Mouse (Mus musculus): Measurements from ENCODE around the gene Ryk.

Ryk gene

DNA sequence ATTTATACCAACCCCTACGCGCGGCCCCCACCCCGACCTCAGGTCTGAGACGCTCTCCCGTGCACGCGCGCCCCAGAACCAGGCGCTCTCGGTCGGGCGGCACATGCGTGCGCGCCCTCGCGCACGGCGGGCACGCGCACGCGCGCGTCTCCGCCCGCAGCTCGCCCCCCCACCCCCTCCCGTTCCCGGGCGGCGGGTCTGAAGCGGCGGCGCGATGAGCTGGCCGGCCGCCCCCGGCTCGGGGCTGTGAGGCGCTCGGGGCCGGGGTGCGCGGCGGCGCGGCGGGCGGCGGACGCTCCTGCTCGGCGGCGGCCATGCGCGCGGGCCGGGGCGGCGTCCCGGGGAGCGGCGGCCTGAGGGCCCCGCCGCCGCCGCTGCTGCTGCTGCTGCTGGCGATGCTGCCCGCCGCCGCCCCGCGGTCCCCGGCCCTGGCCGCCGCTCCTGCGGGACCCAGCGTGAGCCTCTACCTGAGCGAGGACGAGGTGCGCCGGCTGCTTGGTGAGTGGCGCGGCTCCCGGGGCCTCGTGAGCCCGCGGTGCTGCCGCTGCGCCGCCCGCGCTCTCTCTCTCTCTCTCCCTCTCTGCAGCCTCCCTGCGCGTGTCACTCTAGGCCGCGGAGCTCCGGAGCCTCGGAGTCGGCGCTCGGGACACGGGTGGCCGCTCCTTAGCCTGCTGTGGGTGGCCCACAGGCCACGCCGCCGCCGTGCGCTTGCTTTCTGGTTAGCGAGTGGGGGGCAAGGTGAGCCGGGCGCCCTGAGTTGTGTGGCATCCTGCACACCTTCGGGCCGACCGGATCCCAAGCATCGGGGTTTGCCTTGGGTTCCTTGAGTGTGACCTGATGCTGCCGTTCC is at the start of gene Ryk:
Gene Ryk (plus strand): TSS at position 176 of the 850 bp plus-strand sequence.
- DNase-seq (ENCODE audit: low spot score in 2 of 2): peak; percentile 52 to 73

DNA sequence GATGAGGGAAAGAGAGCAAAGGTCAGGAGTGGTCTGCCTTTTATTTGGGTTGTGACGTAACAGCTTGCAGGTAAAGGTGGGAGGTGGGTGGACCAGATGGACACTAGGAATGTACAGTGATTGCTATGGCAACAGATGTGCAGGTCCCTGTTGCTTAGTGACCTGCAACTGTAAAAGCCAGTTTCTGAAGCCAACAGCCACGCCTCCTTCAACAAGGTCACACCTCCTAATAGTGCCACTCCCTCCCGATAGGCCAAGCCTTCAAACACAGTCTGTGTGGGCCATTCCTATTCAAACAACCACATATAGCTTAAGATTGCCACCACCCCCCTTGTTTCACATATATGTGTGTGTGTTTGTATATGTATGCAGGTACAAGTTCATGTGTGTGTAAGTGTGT is 45.2 kb upstream of the Ryk start:
- DNase-seq (ENCODE audit: low spot score in 2 of 2): no peak

DNA sequence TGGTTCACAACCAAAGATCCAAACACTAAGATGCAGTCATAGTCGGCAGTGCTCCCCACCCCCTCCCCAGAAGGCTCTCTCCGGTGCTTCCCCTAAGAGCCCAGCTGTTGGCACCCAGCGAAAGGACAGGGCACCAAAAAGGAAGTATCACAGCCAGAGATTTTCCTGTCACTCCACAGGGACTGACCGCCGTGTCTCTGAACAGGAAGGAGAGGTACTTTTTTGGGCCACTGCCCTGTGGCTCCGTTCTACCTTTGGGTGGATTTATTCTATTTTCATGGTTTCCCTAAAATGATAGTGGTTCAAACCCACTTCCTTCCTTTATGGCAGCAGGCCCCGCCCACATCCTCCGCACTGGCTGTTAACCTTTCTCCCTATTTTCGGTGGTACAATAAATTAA is 42.9 kb upstream of the Ryk start:
- no peak for DNase-seq (ENCODE audit: low spot score in 2 of 2)

DNA sequence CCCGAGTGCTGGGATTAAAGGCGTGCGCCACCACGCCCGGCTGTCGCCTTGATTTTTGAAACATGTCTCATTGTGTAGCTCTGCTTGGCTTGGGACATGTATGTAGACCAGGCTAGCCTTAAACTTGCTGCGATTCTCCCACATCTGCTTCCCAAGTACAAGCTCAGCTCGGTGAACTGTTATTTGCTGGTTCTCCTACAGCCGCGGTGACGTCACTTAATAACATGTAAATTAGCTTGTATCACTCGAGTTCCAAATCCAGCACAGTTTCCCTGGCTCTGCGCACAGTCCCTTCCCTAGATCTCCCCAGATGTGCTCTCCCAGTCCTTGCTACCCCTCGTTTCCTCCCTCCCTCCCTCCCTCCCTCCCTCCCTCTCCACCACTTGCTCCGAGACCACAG is 41.9 kb upstream of the Ryk start:
- no peak for DNase-seq (ENCODE audit: low spot score in 2 of 2)

DNA sequence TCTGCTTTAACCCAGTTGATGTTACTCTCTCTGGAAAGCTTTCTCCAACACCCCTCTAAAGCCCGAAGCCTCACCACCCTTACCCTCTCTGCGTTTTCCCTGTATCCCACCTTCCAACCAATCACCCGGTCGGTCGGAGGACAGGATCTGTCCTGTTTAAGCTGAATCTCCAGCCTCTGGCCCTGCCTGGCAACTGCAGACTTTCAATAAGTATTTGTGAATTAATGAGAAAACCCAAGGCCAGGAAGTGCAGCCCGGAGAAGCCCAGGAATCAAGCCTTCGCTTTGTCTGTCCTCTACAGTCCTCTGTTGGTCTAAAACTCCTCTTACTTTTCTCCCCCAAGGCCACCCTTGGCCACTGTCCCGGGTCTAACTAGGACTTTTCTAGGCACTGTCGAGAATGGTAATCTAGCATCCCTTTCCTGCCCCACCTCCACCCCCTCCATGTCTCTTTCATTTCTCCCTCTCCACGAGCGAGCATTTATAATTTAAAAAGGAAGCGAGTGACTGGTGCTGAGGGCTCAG is 41.4 kb upstream of the Ryk start:
- DNase-seq (ENCODE audit: low spot score in 2 of 2): peak in 1 of 2 experiments; percentile 25

DNA sequence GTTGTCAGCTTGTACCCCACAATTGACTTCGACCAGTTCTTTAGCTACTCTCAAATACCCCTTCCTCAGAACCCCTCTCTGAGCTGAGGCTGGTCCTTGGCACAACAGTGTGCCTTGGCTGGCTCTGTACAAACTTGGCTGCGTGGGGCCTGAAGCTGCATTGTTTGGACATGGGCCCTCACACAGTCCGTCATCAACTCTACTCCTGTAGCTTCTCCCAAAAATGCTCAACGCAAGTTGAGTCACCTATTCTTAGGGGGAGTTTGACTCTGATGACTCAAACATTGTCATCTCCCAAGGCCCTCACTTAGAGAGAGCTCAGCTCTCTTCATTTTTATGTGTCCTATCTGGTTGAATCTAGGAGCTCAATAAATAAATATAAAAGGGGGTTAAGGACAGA is 36.3 kb upstream of the Ryk start:
- DNase-seq (ENCODE audit: low spot score in 2 of 2): no peak

DNA sequence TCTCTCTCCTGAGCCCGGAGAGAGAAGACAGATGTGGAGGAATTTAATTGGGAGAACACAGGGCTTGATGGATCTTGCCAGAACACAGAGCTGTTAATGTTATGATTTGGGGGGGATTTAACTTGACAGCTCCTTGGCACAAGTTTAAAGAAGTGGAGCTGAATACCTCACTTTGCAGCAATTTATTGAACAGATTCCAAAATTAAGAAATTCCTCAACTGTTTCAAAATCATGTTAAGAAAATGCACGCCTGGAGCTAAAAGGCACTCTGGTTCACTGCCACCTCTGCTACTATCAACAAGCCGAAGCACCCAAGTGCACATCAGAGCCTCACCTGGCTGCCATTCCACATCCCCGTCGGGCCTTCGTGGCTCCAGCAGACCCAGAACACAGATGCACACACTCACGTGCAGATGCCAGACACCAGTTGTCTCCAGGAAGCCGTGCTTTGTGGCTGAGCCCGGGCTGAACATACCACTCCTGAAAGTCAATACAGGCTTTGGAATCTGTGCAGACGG is 28.6 kb upstream of the Ryk start:
- no peak for DNase-seq (ENCODE audit: low spot score in 2 of 2)

DNA sequence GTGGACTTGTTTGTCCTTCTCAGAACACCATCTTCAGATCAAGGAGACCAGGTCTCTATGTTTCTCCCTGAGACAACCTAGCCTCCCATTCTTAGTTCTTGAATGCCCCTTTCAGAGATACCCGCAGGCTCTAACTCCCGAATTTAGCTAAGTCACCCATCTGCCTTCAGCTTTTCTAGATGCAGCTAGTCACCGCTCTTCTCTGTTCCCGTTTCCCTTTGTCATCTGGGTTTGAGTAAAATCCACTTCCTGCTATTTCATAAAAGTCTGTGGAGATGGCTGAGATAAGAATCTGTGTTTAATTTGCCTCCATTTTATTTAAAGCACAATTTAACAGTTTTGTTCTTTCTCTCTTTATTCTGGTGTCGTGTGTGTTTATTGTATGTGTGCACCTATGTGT is 23.5 kb upstream of the Ryk start:
- DNase-seq (ENCODE audit: low spot score in 2 of 2): no peak

DNA sequence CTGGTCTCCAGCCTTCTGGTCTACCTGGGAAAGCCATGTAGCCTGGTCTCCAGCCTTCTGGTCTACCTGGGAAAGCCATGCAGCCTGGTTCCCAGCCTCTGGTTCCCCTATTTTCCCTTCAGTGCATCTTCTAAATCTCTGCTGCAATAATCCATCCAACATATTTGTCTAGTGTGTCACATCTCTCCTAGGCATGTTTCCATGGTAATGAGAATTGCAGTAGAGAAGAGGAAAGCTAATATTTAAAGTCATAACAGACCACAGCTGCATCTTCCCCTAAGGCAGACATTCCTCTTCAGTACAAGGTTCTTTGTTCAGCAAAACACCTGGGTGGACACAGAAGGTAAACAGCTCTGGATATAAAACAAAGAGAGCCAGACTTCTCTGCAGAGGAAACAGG is 16.5 kb upstream of the Ryk start:
- DNase-seq (ENCODE audit: low spot score in 2 of 2): no peak

DNA sequence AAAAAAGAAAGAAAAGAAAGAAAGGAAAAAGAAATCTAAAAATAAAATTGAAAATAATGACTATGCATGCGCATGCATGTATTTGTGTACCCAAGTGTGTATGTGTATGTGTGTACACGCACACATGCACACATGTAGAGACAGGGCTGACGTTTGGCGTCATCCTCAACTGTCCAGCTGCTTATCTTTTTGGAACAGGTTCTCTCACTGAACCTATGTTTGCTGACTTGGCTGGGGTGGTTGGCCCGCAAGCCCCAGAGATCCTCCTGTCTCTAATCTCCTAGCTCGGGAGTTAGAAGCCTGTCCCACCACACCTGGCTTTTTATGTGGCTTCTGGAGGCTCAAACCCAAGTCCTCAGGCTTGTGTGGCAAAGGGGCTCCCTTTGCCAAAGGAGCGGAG is 6.1 kb upstream of the Ryk start:
- DNase-seq (ENCODE audit: low spot score in 2 of 2): no peak

DNA sequence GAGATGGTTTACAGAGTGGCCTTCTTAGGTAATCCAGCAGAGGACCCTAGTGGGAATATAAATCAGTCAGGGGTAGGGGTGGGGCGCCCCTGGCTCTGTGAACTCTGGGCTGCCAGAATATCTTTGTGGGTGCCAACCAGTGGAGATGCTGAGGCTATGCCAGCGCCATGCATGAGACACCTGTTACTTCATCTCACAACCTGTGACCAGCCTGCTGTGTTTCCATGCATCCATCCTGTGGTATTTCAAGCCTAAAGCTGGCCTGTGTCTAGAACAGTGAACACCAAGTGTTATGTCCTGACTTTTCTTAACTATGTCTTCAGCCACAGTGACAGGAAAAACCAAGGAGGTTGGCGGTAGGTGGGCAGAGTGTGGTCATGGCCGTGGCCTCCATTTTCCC is 3.2 kb upstream of the Ryk start:
- no peak for DNase-seq (ENCODE audit: low spot score in 2 of 2)

DNA sequence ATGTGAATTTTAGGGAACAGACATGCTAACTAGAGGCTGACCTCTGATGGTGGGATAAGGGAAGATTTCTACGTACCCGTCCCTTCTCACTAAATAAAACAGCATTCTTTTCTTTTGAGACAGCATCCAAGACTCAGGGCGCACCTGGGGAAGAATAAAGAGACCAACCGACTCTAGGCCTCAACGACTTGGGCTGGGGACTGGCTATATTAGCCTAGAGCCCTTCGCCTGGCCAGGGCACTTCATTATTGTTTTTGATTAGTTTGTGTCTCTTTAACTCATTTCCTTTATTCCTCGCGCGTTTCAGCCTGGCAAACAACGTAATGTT is 339 bp upstream of the Ryk start:
- no peak for DNase-seq (ENCODE audit: low spot score in 2 of 2)

DNA sequence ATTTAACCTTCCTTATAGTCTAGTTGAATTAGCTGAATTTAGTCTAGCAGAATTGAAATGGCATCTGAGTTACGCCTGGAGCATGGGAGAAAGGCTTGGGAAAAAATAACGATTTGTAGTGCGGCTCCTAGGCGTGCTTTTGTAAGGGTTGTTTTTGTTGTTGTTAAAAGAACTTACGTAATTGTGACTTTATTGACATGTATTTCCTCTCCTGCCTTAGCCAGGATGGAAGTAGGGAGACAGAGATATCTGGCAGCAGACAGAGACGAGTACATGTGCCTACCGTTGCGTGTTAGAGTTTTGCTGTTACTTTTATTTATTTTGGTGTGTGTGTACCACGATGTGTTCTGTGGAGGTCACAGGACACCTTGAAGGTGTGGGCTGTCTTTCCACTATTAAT is 1.6 kb downstream of the Ryk start:
- no peak for DNase-seq (ENCODE audit: low spot score in 2 of 2)

DNA sequence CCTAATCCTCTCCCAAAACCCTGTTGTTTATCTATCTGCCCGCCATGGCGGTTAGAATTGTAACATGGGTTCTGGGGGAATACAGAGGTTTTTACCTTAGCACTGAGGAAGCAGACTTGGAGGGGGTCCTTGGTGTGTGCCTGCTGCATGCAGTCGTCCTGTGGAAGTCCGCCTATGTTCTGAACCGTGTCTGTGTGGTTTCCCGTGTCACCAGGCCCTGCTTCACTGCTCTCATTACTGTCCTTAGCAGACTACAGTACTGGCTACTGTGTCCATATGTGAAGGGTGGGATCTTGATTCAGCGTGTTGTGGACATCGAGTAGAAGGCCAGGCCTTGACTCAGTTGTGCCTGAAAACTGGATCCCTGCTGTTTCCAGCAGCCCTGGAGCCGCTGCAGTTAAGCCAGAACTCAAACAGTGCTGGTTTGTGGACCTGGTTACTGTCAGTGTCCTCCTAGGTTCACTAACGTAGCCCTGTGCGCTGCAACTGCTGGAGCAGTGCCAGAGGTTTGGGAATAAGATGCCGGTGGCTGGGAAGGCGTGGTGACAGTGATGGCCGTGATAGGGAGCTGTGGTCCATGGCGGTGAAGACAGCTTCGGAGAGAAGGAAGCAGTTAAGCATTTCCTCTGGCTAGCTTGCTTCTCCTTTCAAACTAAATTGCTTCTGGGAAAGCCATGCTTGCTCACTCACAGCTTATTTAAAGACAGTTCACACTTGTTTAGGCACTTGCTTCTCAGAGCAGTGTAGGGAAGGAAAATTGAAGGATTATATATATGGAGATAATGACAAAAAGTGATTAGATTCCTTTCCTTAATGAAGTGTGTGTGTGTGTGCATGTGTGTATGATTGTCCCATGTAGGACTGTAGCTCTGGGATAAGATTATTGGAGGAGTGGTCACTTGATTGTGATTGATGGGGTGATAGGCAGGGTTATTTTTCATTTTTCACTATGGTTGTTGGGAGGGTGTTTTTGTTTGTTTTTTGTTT is 6.4 kb downstream of the Ryk start:
- no peak for DNase-seq (ENCODE audit: low spot score in 2 of 2)

DNA sequence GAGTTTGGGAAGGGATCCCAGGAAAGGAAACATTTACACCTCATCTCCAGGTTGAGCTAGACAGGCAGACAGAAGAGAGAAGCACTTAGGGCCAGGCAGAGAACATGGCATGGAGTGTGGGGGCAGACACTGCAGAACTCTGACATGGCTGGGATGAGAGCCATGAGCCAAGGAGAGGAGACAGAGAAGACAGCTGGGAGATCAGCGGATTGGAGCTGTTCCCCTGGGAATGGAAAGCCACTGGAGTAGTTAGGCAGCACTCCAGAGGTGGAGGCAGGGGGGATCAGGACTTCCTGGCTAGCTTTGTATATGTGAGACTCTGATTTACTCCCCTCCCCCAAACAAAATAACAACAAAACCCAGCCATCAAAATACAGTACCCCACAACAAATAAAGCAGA is 7.1 kb downstream of the Ryk start:
- no peak for DNase-seq (ENCODE audit: low spot score in 2 of 2)

DNA sequence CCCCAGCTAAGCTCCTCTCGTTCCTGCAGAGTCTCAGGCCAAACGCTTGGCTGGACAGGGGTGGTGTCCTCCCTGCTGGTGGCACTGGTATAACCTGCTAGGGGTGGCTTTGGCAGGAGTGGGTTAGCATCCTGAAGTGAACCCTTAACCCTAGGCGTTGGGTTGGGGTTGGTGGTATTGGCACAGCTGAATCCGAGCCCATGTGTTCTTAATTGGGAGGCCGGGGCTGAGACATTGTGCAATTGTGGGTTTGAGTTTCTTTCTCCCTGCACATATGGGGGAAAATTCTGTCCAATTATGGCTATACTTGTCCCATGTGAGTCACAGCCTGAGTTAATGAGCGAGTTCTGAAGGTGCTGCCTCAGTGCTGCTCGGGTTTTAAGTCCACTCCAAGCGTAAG is 7.8 kb downstream of the Ryk start:
- no peak for DNase-seq (ENCODE audit: low spot score in 2 of 2)

DNA sequence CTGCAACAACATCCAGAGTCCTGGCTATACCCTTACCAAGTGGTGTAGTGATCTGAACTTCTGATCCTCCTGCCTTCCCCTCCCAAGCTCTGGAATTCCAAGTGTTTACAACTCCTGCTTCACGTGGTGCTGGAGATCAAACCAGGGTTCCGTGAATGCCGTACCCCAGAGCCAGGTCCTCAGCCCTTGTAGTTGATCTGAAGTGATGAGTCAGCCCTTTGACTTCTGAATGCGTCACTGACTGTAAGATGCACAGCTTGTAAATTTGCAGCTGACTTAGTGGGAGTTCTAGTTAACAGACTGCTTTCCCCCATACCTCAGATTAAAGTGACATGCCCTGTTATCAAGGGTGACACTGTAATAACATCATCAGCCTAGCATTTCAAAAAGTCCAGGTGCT is 8.9 kb downstream of the Ryk start:
- DNase-seq (ENCODE audit: low spot score in 2 of 2): no peak

DNA sequence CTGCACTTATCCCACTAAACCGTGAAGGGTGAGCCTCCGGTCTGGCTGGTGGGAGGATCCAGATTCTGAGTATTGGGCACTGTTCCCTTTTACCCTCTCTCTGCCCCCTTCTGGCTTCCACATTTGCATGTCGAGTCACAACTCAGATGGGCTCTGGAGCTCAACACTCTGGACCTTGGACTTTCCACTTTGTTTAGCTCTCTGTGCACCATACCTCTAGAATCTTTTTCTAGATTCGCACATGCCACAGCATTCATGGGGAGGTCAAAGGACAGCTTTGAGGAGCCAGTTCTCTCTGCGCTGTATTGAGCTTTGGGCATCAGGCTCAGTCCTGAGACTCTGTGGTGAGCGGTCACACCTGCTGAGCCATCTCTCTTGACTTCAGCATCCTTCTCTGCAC is 11.1 kb downstream of the Ryk start:
- DNase-seq (ENCODE audit: low spot score in 2 of 2): no peak

DNA sequence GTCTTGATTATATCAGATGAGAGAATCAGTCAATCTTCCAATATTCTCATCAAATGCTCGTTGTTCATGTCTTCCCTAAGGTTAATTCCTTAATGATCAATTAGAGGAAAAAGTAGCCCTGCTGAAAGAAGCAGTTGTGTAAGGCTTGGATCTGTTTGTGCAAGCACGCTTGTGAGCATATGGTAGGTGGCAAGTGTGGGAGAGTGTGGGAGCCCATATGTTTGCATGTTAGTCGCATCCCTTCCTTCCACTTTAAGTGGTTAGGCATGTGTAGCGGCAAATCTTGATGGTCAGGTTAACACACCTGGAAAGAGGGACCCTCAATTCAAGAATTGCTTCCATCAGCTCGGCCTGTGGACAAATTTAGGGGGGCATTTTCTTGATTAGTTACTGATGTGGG is 11.6 kb downstream of the Ryk start:
- peak in 1 of 2 experiments; percentile 31 for DNase-seq (ENCODE audit: low spot score in 2 of 2)

DNA sequence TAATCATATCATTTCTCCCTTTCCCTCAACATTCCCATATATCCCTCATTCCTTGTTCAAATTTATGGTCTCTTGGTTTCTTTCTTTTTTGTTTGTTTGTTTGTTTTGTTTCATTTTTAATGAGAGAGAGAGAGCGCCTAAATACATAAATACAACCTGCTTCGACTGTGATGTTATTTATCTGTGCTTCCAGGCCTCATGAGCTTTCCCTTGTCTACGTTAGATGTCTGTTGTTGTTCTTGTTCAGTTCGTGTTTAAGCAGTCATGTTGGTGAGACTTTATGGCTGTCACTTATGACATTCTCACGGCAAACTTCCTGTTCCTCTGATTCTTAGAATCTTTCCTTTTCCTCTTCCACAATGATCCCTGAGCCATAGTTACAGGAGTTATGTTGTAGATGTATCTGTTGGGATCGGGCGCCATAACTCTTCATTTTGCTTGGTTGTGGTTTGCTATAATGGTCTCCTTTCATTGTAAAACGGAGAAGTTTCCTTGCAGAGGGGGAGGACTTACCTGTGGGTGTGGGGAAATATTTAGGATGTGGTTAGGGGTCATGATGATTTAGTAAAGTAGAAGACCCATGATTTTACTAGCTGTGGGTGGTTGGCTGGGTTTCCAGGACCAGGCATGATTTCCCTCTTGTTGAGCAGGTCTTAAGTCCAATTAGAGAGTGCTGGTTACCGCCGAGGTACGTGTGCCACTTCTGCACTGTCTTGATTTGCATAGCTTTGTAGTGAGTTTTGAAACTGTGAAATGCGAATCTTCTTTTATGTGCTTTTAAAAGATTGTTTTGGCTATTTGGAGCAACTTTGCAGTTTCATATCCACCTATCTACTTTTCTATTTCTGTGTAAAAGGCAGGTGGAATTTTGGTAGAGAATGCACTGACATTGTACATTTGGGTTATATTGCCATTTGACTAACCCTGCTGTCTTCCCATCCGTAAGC is 17.6 kb downstream of the Ryk start:
- no peak for DNase-seq (ENCODE audit: low spot score in 2 of 2)

DNA sequence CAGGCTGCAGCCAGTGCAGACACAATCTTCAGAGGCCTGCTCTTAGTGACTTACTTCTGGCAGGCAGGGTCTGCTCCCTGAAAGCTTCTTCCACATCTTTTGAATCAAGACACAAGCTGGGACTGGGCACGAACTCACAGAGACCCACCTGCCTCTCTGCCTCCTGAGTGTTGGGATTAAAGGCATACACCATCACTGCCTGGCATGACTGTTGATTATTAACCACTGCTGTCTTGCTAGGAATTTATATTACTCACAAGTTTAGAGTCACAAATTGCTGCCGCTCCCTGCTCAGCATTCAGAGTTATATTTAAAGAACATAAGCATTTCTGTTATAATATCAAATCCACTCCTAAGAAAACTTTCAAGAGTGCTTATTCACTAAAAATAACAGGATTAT is 23.1 kb downstream of the Ryk start:
- DNase-seq (ENCODE audit: low spot score in 2 of 2): no peak
